Mouse (Mus musculus) embryo, embryonic 10.5 days (tissue): Measurements from ENCODE around the gene Sf1.

Experiments used
- DNase-seq: peaks from one replicate; pipeline ENCODE4 v3.0.0-alpha.2; 2015; ENCODE audit warnings: low spot score

Gene Sf1

GRCm38 (mm10) chr19:6341453-6342077 lies 21.9 kb upstream of the Sf1 start:
- DNase-seq: peak; percentile 11

- no peak for DNase-seq
Measured at GRCm38 (mm10) chr19:6342276-6342933, 21.1 kb upstream of the Sf1 start.

GRCm38 (mm10) chr19:6343066-6343925 lies 20.2 kb upstream of the Sf1 start:
- no peak for DNase-seq

- DNase-seq: no peak
Measured at GRCm38 (mm10) chr19:6343996-6344395, 19.5 kb upstream of the Sf1 start.

GRCm38 (mm10) chr19:6346023-6346422 lies 17.5 kb upstream of the Sf1 start:
- no peak for DNase-seq

- DNase-seq: no peak
Measured at GRCm38 (mm10) chr19:6346661-6347060, 16.8 kb upstream of the Sf1 start.

GRCm38 (mm10) chr19:6347615-6348014 lies 15.9 kb upstream of the Sf1 start:
- no peak for DNase-seq

GRCm38 (mm10) chr19:6348717-6349116 lies 14.8 kb upstream of the Sf1 start:
- peak; percentile 33 for DNase-seq

- peak; percentile 54 for DNase-seq
Measured at GRCm38 (mm10) chr19:6349215-6349983, 14.1 kb upstream of the Sf1 start.

- DNase-seq: no peak
Measured at GRCm38 (mm10) chr19:6351431-6352106, 11.9 kb upstream of the Sf1 start.

- DNase-seq: no peak
Measured at GRCm38 (mm10) chr19:6352107-6352505, 11.4 kb upstream of the Sf1 start.

GRCm38 (mm10) chr19:6354030-6354429 lies 9.5 kb upstream of the Sf1 start:
- DNase-seq: no peak

GRCm38 (mm10) chr19:6361291-6361690 lies 2.2 kb upstream of the Sf1 start:
- DNase-seq: no peak

GRCm38 (mm10) chr19:6363091-6363410 lies 439 bp upstream of the Sf1 start:
- DNase-seq: no peak

- DNase-seq: peak; percentile 91
Measured at GRCm38 (mm10) chr19:6364317-6364725, 831 bp downstream of the Sf1 start.

- DNase-seq: no peak
Measured at GRCm38 (mm10) chr19:6364842-6365241, 1.4 kb downstream of the Sf1 start.

GRCm38 (mm10) chr19:6370175-6370574 lies 6.7 kb downstream of the Sf1 start:
- DNase-seq: no peak

- no peak for DNase-seq
Measured at GRCm38 (mm10) chr19:6372433-6372832, 8.9 kb downstream of the Sf1 start.

GRCm38 (mm10) chr19:6373539-6374400 lies 10.3 kb downstream of the Sf1 start:
- peak; percentile 82 for DNase-seq

- no peak for DNase-seq
Measured at GRCm38 (mm10) chr19:6374571-6374970, 11.1 kb downstream of the Sf1 start.
